Mouse (Mus musculus) MEL (cell line): ENCODE data around the gene Efnb1. TPM values are rescaled to one million over a fixed set of nuclear protein-coding genes. Genes with fewer than 3 reads are reported as not detected.

ENCODE experiments used
- DNase-seq: peaks from one replicate; pipeline ENCODE4 v3.0.0; 2011; ENCODE audit warnings: low read depth, low spot score
- H3K27ac ChIP-seq: 2 replicates; pipeline ENCODE4 v1.5.1; 2012; ENCODE audit warnings: low read depth, mild to moderate bottlenecking, control low read depth, low read length, moderate library complexity; ENCODE audit not compliant: control insufficient read depth
- H3K27me3 ChIP-seq, 2 experiments: fragments of 150-350 bp in 1 of 2; sonication (generic) in 1 of 2; 2 replicates each; pipeline ENCODE4 v1.6.1; 2012; ENCODE audit warnings: low read length in 2 of 2, mild to moderate bottlenecking in 2 of 2, improper control_type of control experiment in 1 of 2, moderate library complexity in 1 of 2; ENCODE audit not compliant: insufficient read depth in 2 of 2, control insufficient read depth in 1 of 2
- H3K36me3 ChIP-seq, 2 experiments: 2 replicates each; pipeline ENCODE4 v1.6.1; 2012 to 2014; ENCODE audit warnings: low read length in 2 of 2, improper control_type of control experiment in 1 of 2, inconsistent platforms in 1 of 2, mild to moderate bottlenecking in 1 of 2; ENCODE audit not compliant: insufficient read depth in 2 of 2, control insufficient read depth in 1 of 2
- H3K4me1 ChIP-seq, 2 experiments: fragments of 150-350 bp in 1 of 2; sonication (generic) in 1 of 2; 2 replicates each; pipeline ENCODE4 v1.6.1; 2012; ENCODE audit warnings: low read length in 2 of 2, improper control_type of control experiment in 1 of 2, mild to moderate bottlenecking in 1 of 2; ENCODE audit not compliant: insufficient read depth in 2 of 2, control insufficient read depth in 1 of 2
- H3K4me3 ChIP-seq, 2 experiments: fragments of 150-350 bp in 1 of 2; sonication (generic) in 1 of 2; 2 replicates each; pipeline ENCODE4 v1.5.1; 2012; ENCODE audit warnings: low read depth in 2 of 2, low read length in 2 of 2, mild to moderate bottlenecking in 2 of 2, moderate library complexity in 2 of 2, control low read depth in 1 of 2, improper control_type of control experiment in 1 of 2; ENCODE audit not compliant: control insufficient read depth in 1 of 2, insufficient read depth in 1 of 2
- H3K79me2 ChIP-seq: 2 replicates; pipeline ENCODE4 v1.6.1; 2012; ENCODE audit warnings: mild to moderate bottlenecking, low read length, moderate library complexity; ENCODE audit not compliant: control insufficient read depth, poor library complexity, insufficient read depth
- H3K9ac ChIP-seq: 2 replicates; pipeline ENCODE4 v1.6.1; 2012; ENCODE audit warnings: low read depth, mild to moderate bottlenecking, control low read depth, low read length, moderate library complexity; ENCODE audit not compliant: control insufficient read depth, poor library complexity, severe bottlenecking
- H3K9me3 ChIP-seq: fragments of 150-350 bp; sonication (generic); replicated peaks from 2 replicates; pipeline ENCODE4 v1.6.1; 2012; ENCODE audit warnings: mild to moderate bottlenecking, low read length, improper control_type of control experiment, moderate library complexity; ENCODE audit not compliant: insufficient read depth
- BHLHE40 ChIP-seq: IDR thresholded peaks from 2 replicates; pipeline ENCODE4 v1.6.1; 2012; ENCODE audit warnings: low read depth, mild to moderate bottlenecking, inconsistent platforms, low read length, improper control_type of control experiment, borderline replicate concordance
- CHD1 ChIP-seq: IDR thresholded peaks from 2 replicates; pipeline ENCODE4 v1.6.1; 2012; ENCODE audit warnings: low read depth, mild to moderate bottlenecking, inconsistent platforms, low read length, improper control_type of control experiment
- CHD2 ChIP-seq: IDR thresholded peaks from 2 replicates; pipeline ENCODE4 v1.6.1; 2011; ENCODE audit warnings: low read length, improper control_type of control experiment
- ETS1 ChIP-seq: IDR thresholded peaks from 2 replicates; pipeline ENCODE4 v1.6.1; 2012; ENCODE audit warnings: low read depth, mild to moderate bottlenecking, inconsistent platforms, low read length, improper control_type of control experiment, moderate library complexity
- HCFC1 ChIP-seq: IDR thresholded peaks from 2 replicates; pipeline ENCODE4 v1.6.1; 2012; ENCODE audit warnings: low read depth, mild to moderate bottlenecking, inconsistent platforms, low read length, improper control_type of control experiment, moderate library complexity
- JUND ChIP-seq: IDR thresholded peaks from 2 replicates; pipeline ENCODE4 v1.6.1; 2011; ENCODE audit warnings: low read depth, mild to moderate bottlenecking, improper control_type of control experiment, low read length
- MAFK ChIP-seq: IDR thresholded peaks from 2 replicates; pipeline ENCODE4 v1.6.1; 2011; ENCODE audit warnings: low read depth, mild to moderate bottlenecking, low read length, improper control_type of control experiment, borderline replicate concordance
- MAZ ChIP-seq: IDR thresholded peaks from 2 replicates; pipeline ENCODE4 v1.6.1; 2012; ENCODE audit warnings: low read depth, mild to moderate bottlenecking, inconsistent platforms, low read length, improper control_type of control experiment
- MXI1 ChIP-seq: IDR thresholded peaks from 2 replicates; pipeline ENCODE4 v1.6.1; 2011; ENCODE audit warnings: mild to moderate bottlenecking, low read depth, low read length, improper control_type of control experiment
- MYB ChIP-seq: IDR thresholded peaks from 2 replicates; pipeline ENCODE4 v1.6.1; 2011; ENCODE audit warnings: mild to moderate bottlenecking, low read depth, low read length, improper control_type of control experiment
- MYC ChIP-seq: IDR thresholded peaks from 2 replicates; pipeline ENCODE4 v1.6.1; 2011; ENCODE audit warnings: low read depth, mild to moderate bottlenecking, low read length, improper control_type of control experiment, moderate library complexity
- NRF1 ChIP-seq: IDR thresholded peaks from 2 replicates; pipeline ENCODE4 v1.6.1; 2014; ENCODE audit warnings: low read depth, mild to moderate bottlenecking, inconsistent platforms, low read length, improper control_type of control experiment, moderate library complexity; ENCODE audit not compliant: poor library complexity, insufficient read depth, severe bottlenecking
- POLR2A ChIP-seq, 2 experiments: IDR thresholded peaks; 2 replicates each; pipeline ENCODE4 v1.6.1; 2011 to 2012; ENCODE audit warnings: low read length in 2 of 2, mild to moderate bottlenecking in 2 of 2, control low read depth in 1 of 2, improper control_type of control experiment in 1 of 2, low read depth in 1 of 2, moderate library complexity in 1 of 2; ENCODE audit not compliant: control insufficient read depth in 1 of 2, insufficient read depth in 1 of 2, poor library complexity in 1 of 2
- POLR2AphosphoS2 ChIP-seq: IDR thresholded peaks from 2 replicates; pipeline ENCODE4 v1.6.1; 2011; ENCODE audit warnings: low read length, improper control_type of control experiment
- RAD21 ChIP-seq: IDR thresholded peaks from 2 replicates; pipeline ENCODE4 v1.6.1; 2011; ENCODE audit warnings: mild to moderate bottlenecking, low read depth, low read length, improper control_type of control experiment
- RCOR1 ChIP-seq: IDR thresholded peaks from 2 replicates; pipeline ENCODE4 v1.6.1; 2012; ENCODE audit warnings: low read depth, mild to moderate bottlenecking, inconsistent platforms, low read length, improper control_type of control experiment
- SIN3A ChIP-seq: IDR thresholded peaks from 2 replicates; pipeline ENCODE4 v1.6.1; 2012; ENCODE audit warnings: low read length, improper control_type of control experiment, inconsistent platforms
- SMC3 ChIP-seq: IDR thresholded peaks from 2 replicates; pipeline ENCODE4 v1.6.1; 2011; ENCODE audit warnings: low read depth, low read length, improper control_type of control experiment
- TAL1 ChIP-seq: IDR thresholded peaks from 2 replicates; pipeline ENCODE4 v1.6.1; 2012; ENCODE audit warnings: mild to moderate bottlenecking, inconsistent platforms, low read length, moderate library complexity, mixed read lengths
- TBP ChIP-seq: IDR thresholded peaks from 2 replicates; pipeline ENCODE4 v1.8.0; 2011; ENCODE audit warnings: low read depth, low read length, improper control_type of control experiment
- UBTF ChIP-seq: IDR thresholded peaks from 2 replicates; pipeline ENCODE4 v1.6.1; 2012; ENCODE audit warnings: low read depth, mild to moderate bottlenecking, inconsistent platforms, low read length, improper control_type of control experiment, moderate library complexity, borderline replicate concordance; ENCODE audit not compliant: insufficient read depth
- ZC3H11A ChIP-seq: IDR thresholded peaks from 2 replicates; pipeline ENCODE4 v1.6.1; 2012; ENCODE audit warnings: low read depth, mild to moderate bottlenecking, inconsistent platforms, low read length, improper control_type of control experiment
- ZKSCAN1 ChIP-seq: IDR thresholded peaks from 2 replicates; pipeline ENCODE4 v1.6.1; 2012; ENCODE audit warnings: low read depth, mild to moderate bottlenecking, inconsistent platforms, low read length, improper control_type of control experiment, moderate library complexity
- ZMIZ1 ChIP-seq: IDR thresholded peaks from 2 replicates; pipeline ENCODE4 v1.6.1; 2012; ENCODE audit warnings: low read depth, mild to moderate bottlenecking, inconsistent platforms, low read length, improper control_type of control experiment, moderate library complexity
- polyA plus RNA-seq, 2 experiments: library from polyadenylated mRNA; stranded (reverse) in 1 of 2; unstranded in 1 of 2; fragments of >175 nt in 1 of 2; fragments of >200 nt in 1 of 2; gene quantifications; 2 replicates each; pipeline versions ENCODE4 v1.2.1 to v1.2.4; 2012; ENCODE audit warnings: low replicate concordance in 2 of 2, low read depth in 1 of 2; ENCODE audit not compliant: insufficient read length in 2 of 2, insufficient read depth in 1 of 2, missing spikeins in 1 of 2
- total RNA-seq: library from RNA; depleted of rRNA; stranded (reverse); fragments of 300-350 nt; gene quantifications from 2 replicates; pipeline ENCODE4 v1.2.3, GENCODE M21; 2012

Gene Efnb1
- total and polyA plus RNA-seq, 3 experiments: 6.0 to 8.2 TPM; not detected in 1

DNA sequence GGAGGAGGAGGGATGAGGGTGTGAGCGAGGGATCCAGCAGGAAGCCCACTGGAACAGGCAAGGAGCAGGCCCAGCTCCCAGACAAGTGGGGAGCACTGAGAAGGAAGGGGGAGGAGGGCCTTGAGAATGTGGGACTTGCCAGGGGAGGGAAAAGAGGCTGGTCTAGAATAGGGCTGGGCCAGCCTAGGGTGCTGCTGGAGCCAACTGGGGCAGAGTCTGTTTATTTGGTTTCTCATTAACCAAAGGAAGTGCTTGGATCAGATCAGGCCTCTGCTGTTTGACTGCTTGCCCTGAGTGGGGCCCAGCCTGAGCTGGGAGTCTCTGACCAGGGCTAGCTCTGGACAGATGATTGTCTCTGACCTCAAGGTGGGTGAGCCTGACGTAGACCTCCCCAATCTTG is 14.0 kb downstream of the Efnb1 start:
- no peaks in the 10 kb centered on the region for H3K79me2 ChIP-seq
- no peak overlapping the region for H3K4me3 ChIP-seq
- no peak overlapping the region for H3K27ac ChIP-seq
- no peak overlapping the region for H3K9ac ChIP-seq
- H3K36me3 ChIP-seq: no peaks in the 10 kb centered on the region
- no peak for DNase-seq
- TF ChIP-seq HCFC1 (no peak), MYB (no peak), ZMIZ1 (no peak), NRF1 (no peak), BHLHE40 (no peak), CHD2 (no peak), ZC3H11A (no peak), ZKSCAN1 (no peak), SMC3 (no peak), MYC (no peak), JUND (no peak), MXI1 (no peak), TAL1 (no peak), UBTF (no peak), CHD1 (no peak), SIN3A (no peak), POLR2AphosphoS2 (no peak)
- TF ChIP-seq, all 39 proteins: peak for 0
- H3K4me1 ChIP-seq: no peaks in the 10 kb centered on the region
- H3K27me3 ChIP-seq: no peaks in the 10 kb centered on the region
- H3K9me3 ChIP-seq: no peaks in the 10 kb centered on the region

DNA sequence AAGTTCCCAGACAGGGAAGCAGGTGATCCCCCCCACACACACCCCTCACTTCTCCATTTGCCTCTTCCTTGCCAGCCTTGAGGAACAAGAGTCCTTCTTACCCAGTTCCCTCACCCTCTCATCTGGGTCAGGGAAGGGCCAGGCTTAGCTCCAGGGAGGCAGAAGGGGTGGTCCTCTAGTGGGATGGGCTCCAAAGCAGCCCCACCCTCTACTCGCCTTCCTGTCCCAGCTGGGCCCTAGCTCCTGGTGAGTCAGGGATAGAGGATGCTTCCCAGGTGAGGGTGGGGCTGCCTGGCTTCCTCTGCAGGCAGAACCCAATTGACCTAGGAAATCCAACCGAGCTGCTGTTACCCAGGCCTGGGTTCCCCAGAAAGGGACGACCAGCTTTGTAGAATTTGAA is 14.8 kb downstream of the Efnb1 start:
- Histone ChIP-seq H3K4me1 (no peaks in the 10 kb centered on the region), H3K4me3 (no peak overlapping the region), H3K9me3 (no peaks in the 10 kb centered on the region)
- TF ChIP-seq MAFK (no peak), NRF1 (no peak), RCOR1 (no peak), ZMIZ1 (no peak), MXI1 (no peak), ETS1 (no peak), RAD21 (no peak), MAZ (no peak), POLR2A (IDR thresholded peaks at IDR 0.05; ENCODE audit: control insufficient read depth in 1 of 2, insufficient read depth in 1 of 2, low read depth in 1 of 2, low read length in 2 of 2, poor library complexity in 1 of 2) (no peak), TBP (no peak)
- TF ChIP-seq, all 39 proteins: peak for 0
- Histone ChIP-seq H3K36me3 (no peaks in the 10 kb centered on the region), H3K27me3 (no peaks in the 10 kb centered on the region), H3K79me2 (no peaks in the 10 kb centered on the region), H3K27ac (no peak overlapping the region), H3K9ac (no peak overlapping the region)
- DNase-seq: no peak
